Mouse (Mus musculus): ENCODE measurements around the gene Cct5. TPM values are rescaled to one million over a fixed set of nuclear protein-coding genes. Genes with fewer than 3 reads are reported as not detected.

Gene Cct5
- total RNA-seq (2012; rRNA removed) = 1,184 and 1,257 TPM in 2 replicates
- polyA plus RNA-seq (2012; ENCODE audit: insufficient read depth in 1 of 2, insufficient read length in 2 of 2, low read depth in 1 of 2, low replicate concordance in 2 of 2, missing spikeins in 1 of 2) = 100 to 1,000 TPM; 396 to 798 TPM

DNA sequence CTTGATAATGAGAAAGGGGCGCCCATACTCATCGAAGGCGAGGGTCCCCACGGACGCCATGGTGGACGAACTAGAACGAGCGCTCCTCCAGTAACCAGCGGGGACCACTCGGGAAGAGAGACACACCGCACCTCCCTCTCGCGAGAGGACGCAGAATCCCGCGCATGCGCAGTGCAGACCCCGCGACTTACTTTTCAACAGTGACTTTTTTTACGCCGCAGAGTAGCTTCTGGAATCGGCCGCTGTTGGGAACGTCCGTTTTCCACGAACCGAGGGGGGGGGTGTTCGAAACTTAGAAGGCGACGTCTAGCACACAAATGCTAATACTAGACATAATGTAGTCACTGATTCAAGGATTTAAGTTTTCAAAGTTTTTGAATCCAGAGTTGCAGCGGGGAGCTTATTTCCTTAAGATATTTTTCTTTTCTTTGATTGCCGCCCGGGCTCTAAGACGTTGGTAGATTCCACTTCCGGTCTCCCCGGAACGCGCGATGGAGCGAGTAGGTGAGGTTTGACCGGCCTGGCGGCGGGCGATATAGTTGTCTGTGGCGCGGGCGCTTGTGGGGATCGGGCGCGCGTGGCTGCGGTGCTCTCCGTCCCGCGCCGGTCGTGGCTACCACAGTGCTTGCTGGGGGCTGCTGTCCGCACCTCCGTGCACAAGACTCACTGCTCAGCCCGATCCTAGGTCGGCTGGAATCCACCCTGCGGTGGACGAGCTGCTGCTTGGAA, at the start of gene Cct5, which contains the start of gene Fam173b:
TSS of gene Cct5 (minus strand) at position 159 of the 729 bp plus-strand sequence.
TSS of gene Fam173b (plus strand) at position 207 of the 729 bp plus-strand sequence.
- Histone ChIP-seq H3K9me3 (replicated peaks; ENCODE audit: insufficient read depth, low read length) (no peaks in the 10 kb centered on the region), H3K27me3 (ENCODE audit: control insufficient read depth in 1 of 2, insufficient read depth in 2 of 2, low read length in 2 of 2) (no peaks in the 10 kb centered on the region), H3K79me2 (ENCODE audit: control insufficient read depth, insufficient read depth, low read length, poor library complexity) (peaks cover 51% of the 10 kb centered on the region), H3K9ac (ENCODE audit: control insufficient read depth, low read depth, low read length, poor library complexity, severe bottlenecking) (peak within 1 kb of the TSS; percentile 93), H3K36me3 (ENCODE audit: control insufficient read depth in 1 of 2, insufficient read depth in 2 of 2, low read length in 2 of 2) (peaks cover 22 to 28% of the 10 kb centered on the region in 2 experiments), H3K4me3 (ENCODE audit: control insufficient read depth in 1 of 2, insufficient read depth in 1 of 2, low read depth in 2 of 2, low read length in 2 of 2) (peak within 1 kb of the TSS; percentile 65 to 93), H3K4me1 (ENCODE audit: control insufficient read depth in 1 of 2, insufficient read depth in 2 of 2, low read length in 2 of 2) (peaks cover 8 to 21% of the 10 kb centered on the region in 2 experiments), H3K27ac (ENCODE audit: control insufficient read depth, low read depth, low read length) (peak within 1 kb of the TSS; percentile 80)
- peak; percentile 100 for DNase-seq (ENCODE audit: low read depth, low spot score)
- TF ChIP-seq MYB (IDR thresholded peaks at IDR 0.05; ENCODE audit: low read depth, low read length) (no peak), ELF1 (IDR thresholded peaks at IDR 0.05; ENCODE audit: low read depth, low read length) (peak; percentile 44; the same call in 1 of the 2 replicates), RCOR1 (IDR thresholded peaks at IDR 0.05; ENCODE audit: low read depth, low read length) (no peak), POLR2A (IDR thresholded peaks at IDR 0.05; ENCODE audit: control insufficient read depth in 1 of 2, insufficient read depth in 1 of 2, low read depth in 1 of 2, low read length in 2 of 2, poor library complexity in 1 of 2) (peak; percentile 98), RAD21 (IDR thresholded peaks at IDR 0.05; ENCODE audit: low read depth, low read length) (no peak), UBTF (IDR thresholded peaks at IDR 0.05; ENCODE audit: borderline replicate concordance, insufficient read depth, low read depth, low read length) (no peak), CHD1 (IDR thresholded peaks at IDR 0.05; ENCODE audit: low read depth, low read length) (peak; percentile 100), GABPA (IDR thresholded peaks at IDR 0.05; ENCODE audit: low read depth, low read length) (no peak), MAZ (IDR thresholded peaks at IDR 0.05; ENCODE audit: low read depth, low read length) (peak; percentile 44), CHD2 (IDR thresholded peaks at IDR 0.05; ENCODE audit: low read length) (peak; percentile 99), E2F4 (IDR thresholded peaks at IDR 0.05; ENCODE audit: borderline replicate concordance, low read depth, low read length) (peak; percentile 76; the same call in 1 of the 2 replicates), POLR2AphosphoS5 (IDR thresholded peaks at IDR 0.05; ENCODE audit: borderline replicate concordance, low read depth, low read length) (peak; percentile 58; the same call in 1 of the 2 replicates), NRF1 (IDR thresholded peaks at IDR 0.05; ENCODE audit: insufficient read depth, low read depth, low read length, poor library complexity, severe bottlenecking) (peak; percentile 86), ETS1 (IDR thresholded peaks at IDR 0.05; ENCODE audit: low read depth, low read length) (0 out of 2 replicates have a peak, but pooled peaks have one; percentile 30), MYC (IDR thresholded peaks at IDR 0.05; ENCODE audit: low read depth, low read length) (0 out of 2 replicates have a peak, but pooled peaks have one; percentile 8), USF2 (IDR thresholded peaks at IDR 0.05; ENCODE audit: borderline replicate concordance in 1 of 2, insufficient read depth in 1 of 2, low read depth in 1 of 2, low read length in 2 of 2) (no peak), SIN3A (IDR thresholded peaks at IDR 0.05; ENCODE audit: low read length) (peak; percentile 93), HCFC1 (IDR thresholded peaks at IDR 0.05; ENCODE audit: low read depth, low read length) (peak; percentile 93), TBP (IDR thresholded peaks at IDR 0.05; ENCODE audit: low read depth, low read length) (peak; percentile 93), MAFK (IDR thresholded peaks at IDR 0.05; ENCODE audit: borderline replicate concordance, low read depth, low read length) (no peak), POLR2AphosphoS2 (IDR thresholded peaks at IDR 0.05; ENCODE audit: low read length) (peak; percentile 99), KAT2A (conservative IDR thresholded peaks at IDR 0.05; ENCODE audit: low read depth, low read length) (peak; percentile 73), ZNF384 (IDR thresholded peaks at IDR 0.05; ENCODE audit: low read depth, low read length) (no peak), USF1 (IDR thresholded peaks at IDR 0.05; ENCODE audit: low read depth, low read length) (0 out of 2 replicates have a peak, but pooled peaks have one; percentile 15), TAL1 (IDR thresholded peaks at IDR 0.05; ENCODE audit: low read length) (no peak), ZC3H11A (IDR thresholded peaks at IDR 0.05; ENCODE audit: low read depth, low read length) (no peak), CTCF (IDR thresholded peaks at IDR 0.05 in 2 of 3, conservative IDR thresholded peaks at IDR 0.05 in 1 of 3; ENCODE audit: control insufficient read depth in 1 of 3, insufficient read depth in 1 of 3, low read depth in 2 of 3, low read length in 3 of 3, poor library complexity in 1 of 3, severe bottlenecking in 1 of 3) (no peak), GATA1 (IDR thresholded peaks at IDR 0.05; ENCODE audit: low read depth, low read length) (no peak), MAX (IDR thresholded peaks at IDR 0.05; ENCODE audit: low read length) (peak; percentile 50; the same call in 1 of the 2 replicates), BHLHE40 (IDR thresholded peaks at IDR 0.05; ENCODE audit: borderline replicate concordance, low read depth, low read length) (no peak), SMC3 (IDR thresholded peaks at IDR 0.05; ENCODE audit: low read depth, low read length) (no peak), TCF12 (IDR thresholded peaks at IDR 0.05; ENCODE audit: low read depth, low read length) (peak; percentile 78), ZMIZ1 (IDR thresholded peaks at IDR 0.05; ENCODE audit: low read depth, low read length) (peak; percentile 86), JUND (IDR thresholded peaks at IDR 0.05; ENCODE audit: low read depth, low read length) (no peak), MEF2A (IDR thresholded peaks at IDR 0.05; ENCODE audit: extremely low read depth, insufficient replicate concordance, low read depth, low read length, poor library complexity, severe bottlenecking) (no peak)

Measured in MEL (cell line).